Mouse (Mus musculus) hindbrain, postnatal 0 days (tissue): ENCODE results near the gene Cngb1. TPM values are rescaled to one million over a fixed set of nuclear protein-coding genes. Genes with fewer than 3 reads are reported as not detected.
A peak's percentile ranks its signal among the peaks of the same experiment; 100 is the strongest.

Experiments used
- ATAC-seq: fragments of 200-750 bp; cut with Nextera tagmentation; 2 replicates; pipeline ENCODE4 v1.8.0; 2017; ENCODE audit warnings: mild to moderate bottlenecking, moderate TSS enrichment, moderate library complexity
- DNase-seq: peaks from one replicate; pipeline ENCODE4 v3.0.0-alpha.2; 2015; ENCODE audit warnings: low spot score
- H3K27ac ChIP-seq: fragments of 300-500 bp; sonication (generic); 2 replicates; pipeline ENCODE4 v1.5.1; 2014; ENCODE audit warnings: mild to moderate bottlenecking
- H3K27me3 ChIP-seq: fragments of 300-500 bp; sonication (generic); 2 replicates; pipeline ENCODE4 v1.6.1; 2014; ENCODE audit warnings: low read length, mixed read lengths; ENCODE audit not compliant: insufficient read depth
- H3K36me3 ChIP-seq: fragments of 300-500 bp; sonication (generic); 2 replicates; pipeline ENCODE4 v1.6.1; 2014; ENCODE audit warnings: low read length, mixed read lengths; ENCODE audit not compliant: insufficient read depth
- H3K4me1 ChIP-seq: fragments of 300-500 bp; sonication (generic); 2 replicates; pipeline ENCODE4 v1.6.1; 2014; ENCODE audit warnings: antibody characterized with exemption, low read length, mixed read lengths; ENCODE audit not compliant: insufficient read depth
- H3K4me2 ChIP-seq: fragments of 300-500 bp; sonication (generic); 2 replicates; pipeline ENCODE4 v1.6.1; 2014; ENCODE audit warnings: low read depth, mild to moderate bottlenecking, low read length, moderate library complexity, mixed read lengths
- H3K4me3 ChIP-seq: fragments of 300-500 bp; sonication (generic); 2 replicates; pipeline ENCODE4 v1.5.1; 2014; ENCODE audit warnings: low read length
- H3K9ac ChIP-seq: fragments of 300-500 bp; sonication (generic); replicated peaks from 2 replicates; pipeline ENCODE4 v1.6.1; 2014; ENCODE audit warnings: mild to moderate bottlenecking, low read length, moderate library complexity, mixed read lengths
- H3K9me3 ChIP-seq: fragments of 300-500 bp; sonication (generic); 2 replicates; pipeline ENCODE4 v1.6.1; 2016; ENCODE audit warnings: low read length, mixed read lengths
- CTCF ChIP-seq: IDR thresholded peaks from 2 replicates; pipeline ENCODE4 v1.5.1; 2016; ENCODE audit warnings: antibody characterized with exemption, control low read depth, low read depth
- WGBS: fragments of 180-500 bp; shearing (Covaris S2); extraction: QIAGEN DNeasy Blood & Tissue Kit; methylation state at CpG from one replicate; pipeline ENCODE4 v1.1.7; 2014; 5-methylcytosine and 5-hydroxymethylcytosine counted together
- polyA plus RNA-seq: library from polyadenylated mRNA; unstranded; fragments of >200 nt; fragmentation: Nextera tagmentation; extraction: Ambion mirVana; gene quantifications from 2 replicates; pipeline ENCODE4 v1.2.1, GENCODE M21; 2015
- total RNA-seq: library from RNA; depleted of rRNA; stranded (reverse); fragments of >200 nt; gene quantifications from 2 replicates; pipeline ENCODE4 v1.2.3, GENCODE M21; 2014

Gene Cngb1
- total and polyA plus RNA-seq, 2 experiments from 2014 or later = 0.52 to 1.2 TPM

DNA sequence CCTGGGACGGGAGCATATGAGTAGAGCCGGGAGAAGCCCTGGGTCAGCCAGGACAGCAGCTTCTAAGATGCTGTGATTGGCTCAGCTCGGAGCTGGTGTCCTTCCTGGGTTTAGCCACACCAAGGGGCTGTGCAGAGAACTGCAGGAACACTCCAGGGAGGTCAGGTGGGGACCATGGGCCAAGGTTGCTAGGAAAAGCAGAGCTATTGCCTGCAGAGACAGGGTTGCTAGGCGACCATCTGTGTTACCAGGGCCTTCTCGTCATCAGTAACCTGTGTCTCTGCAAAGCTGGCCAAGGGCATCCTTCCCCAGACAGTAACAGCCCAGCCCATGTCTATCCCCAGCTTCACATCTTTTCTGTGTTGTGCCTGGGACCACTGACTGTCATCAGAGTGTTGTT is 24.9 kb downstream of the Cngb1 start:
- Histone ChIP-seq H3K36me3 (no peaks in the 10 kb centered on the region), H3K4me2 (no peak overlapping the region), H3K4me3 (no peak overlapping the region), H3K9ac (no peak overlapping the region), H3K9me3 (no peaks in the 10 kb centered on the region), H3K4me1 (peaks cover 4% of the 10 kb centered on the region; the same call in 1 of the 2 replicates), H3K27me3 (no peaks in the 10 kb centered on the region), H3K27ac (0 out of 2 replicates have a peak overlapping the region, but pooled peaks have one; percentile 11)
- 0 out of 2 replicates have a peak, but pooled peaks have one; percentile 27 for TF ChIP-seq CTCF
- peak; percentile 88 for ATAC-seq
- peak; percentile 59 for DNase-seq
- WGBS = 38% methylated on average over 5 of the region's 5 CpGs

DNA sequence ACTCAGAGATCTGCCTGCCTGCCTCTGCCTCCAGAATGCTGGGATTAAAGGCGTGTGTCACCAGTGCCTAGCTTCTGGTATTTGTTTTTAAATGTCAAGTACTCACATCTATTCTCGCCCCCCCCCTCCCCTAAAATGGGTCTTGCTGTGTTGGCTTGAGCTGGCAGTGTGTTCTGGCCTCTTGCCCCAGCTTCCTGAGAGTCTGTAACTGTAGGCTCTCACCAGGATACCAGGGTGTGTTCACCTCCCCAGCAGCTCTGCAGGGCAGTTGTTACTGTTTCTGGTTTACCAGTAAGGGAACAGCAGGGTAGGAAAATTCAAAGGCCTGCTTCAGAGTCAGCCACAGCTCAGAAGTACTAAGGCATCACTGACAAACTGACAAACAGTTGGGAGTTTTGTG is 33.5 kb downstream of the Cngb1 start:
- Histone ChIP-seq H3K27me3 (no peaks in the 10 kb centered on the region), H3K4me2 (no peak overlapping the region), H3K9ac (no peak overlapping the region), H3K27ac (no peak overlapping the region), H3K9me3 (no peaks in the 10 kb centered on the region), H3K36me3 (no peaks in the 10 kb centered on the region), H3K4me1 (no peaks in the 10 kb centered on the region), H3K4me3 (no peak overlapping the region)
- DNase-seq = peak; percentile 42
- no peak for ATAC-seq
- no peak for TF ChIP-seq CTCF
- WGBS = 37% methylated on average over 2 of the region's 2 CpGs

DNA sequence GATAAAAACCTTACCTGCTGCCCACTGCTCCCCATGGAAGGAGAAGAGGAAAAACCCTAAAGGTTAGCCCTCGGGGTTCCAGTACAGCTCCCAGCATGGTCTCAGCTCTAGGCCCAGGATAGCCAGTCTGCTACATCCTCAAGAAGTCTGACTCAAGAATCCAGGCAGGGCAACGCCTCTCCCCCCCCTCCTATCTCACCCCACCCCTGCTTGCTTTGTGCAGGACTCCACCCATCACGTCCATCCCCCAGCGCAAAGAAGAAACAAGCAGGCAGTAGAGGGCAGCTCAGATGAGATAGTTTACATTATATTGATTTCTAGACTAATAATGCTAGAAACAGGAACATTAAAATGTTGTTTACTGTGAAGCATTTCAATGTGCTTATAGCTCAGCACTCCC is 34.5 kb downstream of the Cngb1 start:
- H3K4me3 ChIP-seq = no peak overlapping the region
- H3K4me1 ChIP-seq = no peaks in the 10 kb centered on the region
- H3K36me3 ChIP-seq = no peaks in the 10 kb centered on the region
- no peak for ATAC-seq
- no peak overlapping the region for H3K9ac ChIP-seq
- H3K9me3 ChIP-seq = no peaks in the 10 kb centered on the region
- H3K4me2 ChIP-seq = no peak overlapping the region
- no peak for TF ChIP-seq CTCF
- DNase-seq = no peak
- H3K27ac ChIP-seq = no peak overlapping the region
- 32% methylated on average over 4 of the region's 4 CpGs for WGBS
- H3K27me3 ChIP-seq = no peaks in the 10 kb centered on the region

DNA sequence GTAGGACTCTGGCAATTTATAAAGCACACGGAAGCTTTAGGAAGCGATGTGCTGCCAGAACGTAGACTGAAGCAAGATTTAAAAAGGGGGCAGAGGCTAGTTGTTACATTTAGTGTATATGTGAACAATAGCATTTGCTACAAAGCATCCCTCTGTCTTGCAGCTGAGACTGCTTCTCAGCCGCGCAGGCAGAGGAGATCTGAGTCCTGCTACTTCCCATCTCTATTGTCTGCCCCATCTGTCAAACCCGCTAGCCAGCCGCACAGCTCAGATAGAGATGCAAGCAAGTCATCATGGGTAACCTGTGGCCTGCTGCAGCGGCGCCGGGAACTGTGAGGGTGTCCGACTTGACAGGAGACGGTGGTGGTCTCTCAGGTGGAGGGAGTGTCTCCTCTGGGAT is 35.9 kb downstream of the Cngb1 start:
- ATAC-seq (no peak), DNase-seq (no peak)
- H3K27me3 ChIP-seq = no peaks in the 10 kb centered on the region
- H3K9me3 ChIP-seq = no peaks in the 10 kb centered on the region
- no peak overlapping the region for H3K4me3 ChIP-seq
- H3K27ac ChIP-seq = no peak overlapping the region
- 64% methylated on average over 12 of the region's 12 CpGs for WGBS
- H3K4me1 ChIP-seq = no peaks in the 10 kb centered on the region
- no peaks in the 10 kb centered on the region for H3K36me3 ChIP-seq
- no peak for TF ChIP-seq CTCF
- H3K9ac ChIP-seq = no peak overlapping the region
- no peak overlapping the region for H3K4me2 ChIP-seq

DNA sequence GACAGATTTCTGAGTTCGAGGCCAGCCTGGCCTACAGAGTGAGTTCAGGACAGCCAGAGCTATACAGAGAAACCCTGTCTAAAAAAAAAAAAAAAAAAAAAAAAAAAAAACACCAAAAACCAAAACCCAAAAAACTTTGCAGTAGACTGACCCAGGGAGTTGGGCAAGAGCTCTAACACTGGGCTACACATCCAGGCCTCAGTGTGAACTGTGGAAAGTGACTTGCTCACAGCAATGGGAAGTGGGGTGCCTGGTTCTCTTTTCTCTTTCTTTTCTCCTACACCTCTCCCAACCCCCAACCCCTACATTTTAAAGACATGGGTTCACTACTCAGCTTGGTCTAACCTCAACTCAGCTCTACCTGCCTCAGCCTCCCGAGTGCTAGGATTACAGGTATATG is 44.2 kb downstream of the Cngb1 start:
- no peak overlapping the region for H3K9ac ChIP-seq
- no peaks in the 10 kb centered on the region for H3K36me3 ChIP-seq
- H3K4me2 ChIP-seq = no peak overlapping the region
- no peak overlapping the region for H3K27ac ChIP-seq
- no peak for ATAC-seq
- 88% methylated on average over 2 of the region's 2 CpGs for WGBS
- no peak for DNase-seq
- TF ChIP-seq CTCF = no peak
- no peaks in the 10 kb centered on the region for H3K9me3 ChIP-seq
- H3K27me3 ChIP-seq = no peaks in the 10 kb centered on the region
- no peaks in the 10 kb centered on the region for H3K4me1 ChIP-seq
- H3K4me3 ChIP-seq = no peak overlapping the region

DNA sequence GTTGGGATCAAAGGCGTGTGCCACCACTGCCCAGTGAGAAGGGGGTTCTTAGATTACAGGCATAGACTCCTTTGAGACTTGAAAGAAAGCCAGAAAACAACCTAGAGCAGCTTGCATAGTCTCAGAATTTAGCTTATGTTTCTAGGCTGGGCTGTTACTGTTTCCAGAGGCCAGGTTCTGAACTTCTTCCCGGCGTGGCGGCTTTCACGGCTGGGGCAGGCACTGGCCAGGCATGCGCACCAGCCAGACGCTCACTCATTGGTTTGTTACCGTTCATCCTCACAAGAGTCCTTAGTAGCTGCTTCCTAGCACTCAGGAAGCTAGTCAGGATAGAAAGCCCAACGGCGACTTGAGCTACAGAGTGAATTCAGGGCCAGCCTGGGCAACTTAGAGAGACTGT is 50.8 kb downstream of the Cngb1 start:
- WGBS = 85% methylated on average over 10 of the region's 10 CpGs
- Histone ChIP-seq H3K9me3 (no peaks in the 10 kb centered on the region), H3K4me3 (no peak overlapping the region), H3K27me3 (no peaks in the 10 kb centered on the region), H3K4me2 (no peak overlapping the region), H3K4me1 (no peaks in the 10 kb centered on the region), H3K9ac (no peak overlapping the region), H3K27ac (no peak overlapping the region), H3K36me3 (no peaks in the 10 kb centered on the region)
- TF ChIP-seq CTCF = no peak
- no peak for ATAC-seq
- DNase-seq = no peak

DNA sequence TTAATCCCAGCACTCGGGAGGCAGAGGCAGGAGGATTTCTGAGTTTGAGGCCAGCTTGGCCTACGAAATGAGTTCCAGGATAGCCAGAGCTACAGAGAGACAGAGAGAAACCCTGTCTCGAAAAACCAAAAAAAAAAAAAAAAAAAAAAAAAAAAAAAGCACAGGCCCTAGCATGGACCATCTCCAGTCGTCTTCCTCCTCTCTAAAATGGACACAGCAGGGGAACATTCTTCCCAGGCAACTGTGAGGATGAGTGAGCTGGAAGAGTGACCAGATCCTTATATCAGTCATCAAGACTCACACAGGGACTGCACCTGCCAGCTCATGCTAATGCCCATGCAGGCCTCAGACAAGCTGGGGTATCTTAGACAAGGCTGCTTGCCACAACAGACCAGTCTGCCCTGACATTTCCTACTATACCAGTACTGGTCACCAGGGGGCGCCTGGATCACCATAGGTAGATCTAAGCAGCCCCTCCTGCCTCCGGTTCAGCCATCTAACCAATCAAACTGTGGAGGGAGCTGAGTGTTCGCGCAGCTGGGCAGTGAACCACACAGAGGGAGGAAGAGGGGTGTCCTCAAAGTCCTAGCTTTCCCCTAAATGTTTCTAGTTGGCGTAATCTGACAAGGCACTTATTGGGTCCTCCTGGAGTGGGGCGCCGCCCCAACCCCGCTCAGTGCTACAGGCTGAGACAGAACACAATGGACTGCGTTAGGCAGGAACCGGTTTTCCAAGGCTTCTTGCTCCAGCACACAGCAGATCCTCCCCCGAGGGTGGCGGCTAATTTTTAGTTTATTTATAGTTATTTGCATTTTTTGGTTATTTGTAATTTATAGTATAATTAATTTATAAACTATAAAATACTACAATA is 51.6 kb downstream of the Cngb1 start:
- TF ChIP-seq CTCF = peak; percentile 91
- no peak overlapping the region for H3K9ac ChIP-seq
- H3K4me1 ChIP-seq = no peaks in the 10 kb centered on the region
- peak overlapping the region; percentile 17; the same call in 1 of the 2 replicates for H3K4me3 ChIP-seq
- DNase-seq (peak; percentile 97), ATAC-seq (peak; percentile 93)
- H3K4me2 ChIP-seq = peak overlapping the region; percentile 54
- no peaks in the 10 kb centered on the region for H3K27me3 ChIP-seq
- no peak overlapping the region for H3K27ac ChIP-seq
- no peaks in the 10 kb centered on the region for H3K36me3 ChIP-seq
- no peaks in the 10 kb centered on the region for H3K9me3 ChIP-seq
- 20% methylated on average over 16 of the region's 16 CpGs for WGBS
